Mouse (Mus musculus): ENCODE measurements at regions not wholly inside any gene's neighbourhood (a gene's known extent, or its start where the extent isn't known, plus 50 kb on each side); places are given as distances from the start of the nearest gene placed in this dataset.
A peak's percentile ranks its signal among the peaks of the same experiment; 100 is the strongest.
"Not testable (repeated sequence)": the region's sequence is repeated elsewhere in the genome, so short reads cannot be mapped to it uniquely, and the experiment has no call there.

DNA sequence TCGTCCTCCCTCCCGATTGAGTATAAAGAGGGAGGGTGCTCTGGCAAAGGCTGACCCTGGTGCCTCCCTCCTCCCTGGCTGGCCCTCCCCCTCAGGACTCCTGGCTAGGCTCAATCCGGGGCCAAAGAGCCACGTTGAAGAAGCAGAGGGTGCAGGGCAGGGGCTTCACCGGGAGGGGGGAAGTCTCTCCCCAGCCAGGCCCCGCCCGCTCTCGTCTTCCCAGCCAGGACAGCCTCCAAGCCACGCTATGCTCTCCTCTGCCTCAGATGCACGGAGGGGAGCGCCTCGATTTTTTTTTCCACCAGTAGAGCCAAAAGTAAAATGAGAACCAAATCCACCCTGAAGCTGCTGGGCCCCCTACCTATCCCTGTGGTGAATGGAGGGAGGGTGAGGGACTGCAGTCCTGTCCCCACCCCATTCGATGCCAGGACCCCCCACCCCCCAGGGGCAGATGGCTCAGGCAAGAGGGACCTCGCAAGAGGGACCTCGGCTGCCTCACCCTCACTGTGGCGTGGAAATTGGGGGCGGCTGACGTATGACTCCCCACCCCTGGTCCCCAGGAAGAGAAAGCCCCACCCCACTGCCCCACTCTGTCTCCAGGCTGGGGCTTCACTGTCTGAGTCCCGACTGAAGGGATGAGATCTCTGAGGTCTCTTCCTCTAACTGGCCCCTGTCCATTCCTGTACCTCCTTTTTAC lies 53.2 kb upstream of the Col1a1 start:
- no peak for DNase-seq

DNA sequence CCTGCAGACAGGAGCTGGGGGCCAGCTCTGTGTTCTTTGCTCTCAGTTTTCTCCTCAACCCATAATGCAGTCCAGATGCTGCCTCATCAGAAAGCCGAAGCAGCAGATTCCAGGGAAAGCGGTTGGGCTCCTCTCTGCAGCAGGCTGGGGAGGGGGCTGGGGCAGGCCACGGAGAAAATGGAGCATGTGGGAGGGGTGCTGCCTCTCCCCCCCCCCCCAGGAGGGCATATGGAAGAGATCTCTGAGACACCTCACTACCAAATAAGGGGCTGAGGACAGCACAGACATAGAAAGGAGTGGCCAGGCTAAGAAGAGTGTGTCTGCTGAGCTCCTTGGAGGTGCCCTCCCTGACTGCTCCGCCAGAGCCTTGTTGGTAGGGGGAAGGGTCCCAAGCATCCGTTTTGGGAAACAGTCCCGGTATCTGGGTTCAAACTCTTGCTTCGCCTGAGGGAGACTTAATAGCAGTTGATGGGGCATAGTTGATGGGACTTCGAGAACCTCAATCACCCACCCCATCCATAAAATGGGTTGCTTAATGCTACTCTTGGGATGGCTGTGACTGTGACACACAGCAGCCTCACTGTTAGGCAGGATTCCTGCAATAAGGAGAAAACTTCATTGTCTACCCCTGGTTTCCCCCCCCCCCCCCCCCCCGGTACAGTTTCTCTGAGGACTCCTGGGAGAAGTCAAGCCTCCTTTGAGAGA lies 53.9 kb upstream of the Col1a1 start:
- DNase-seq, result no peak

- no peak for DNase-seq
These were observed 54.9 kb upstream of the Col1a1 start for GRCm38 (mm10) chr11:94880896-94881840.

GRCm38 (mm10) chr11:94876707-94877106 lies 59.3 kb upstream of the Col1a1 start:
- DNase-seq, result no peak

GRCm38 (mm10) chr11:94875026-94875425 lies 61.0 kb upstream of the Col1a1 start:
- no peak for DNase-seq

DNA sequence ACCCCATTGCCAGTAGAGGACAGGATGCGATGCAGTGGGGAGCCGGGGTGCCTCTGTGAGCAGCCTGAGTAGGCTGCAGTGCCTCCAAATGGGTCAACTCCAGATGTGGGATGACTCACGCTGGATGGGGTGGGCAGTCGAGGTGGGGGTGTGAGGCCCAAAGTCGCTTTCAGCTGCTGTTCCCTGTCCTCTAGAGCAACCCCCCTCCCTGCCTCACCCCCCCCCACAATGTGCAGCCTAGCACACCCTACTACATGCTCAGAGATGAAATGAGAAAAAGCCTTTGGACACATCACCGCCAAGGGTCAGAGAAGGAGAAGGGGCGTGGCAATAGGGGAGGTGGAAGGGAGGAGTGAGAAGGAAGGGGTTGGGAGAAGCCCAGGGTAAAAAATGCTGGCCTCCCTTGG lies 61.9 kb upstream of the Col1a1 start:
- no peak for DNase-seq

- no peak for DNase-seq
These were observed 62.3 kb upstream of the Col1a1 start for GRCm38 (mm10) chr11:94873693-94874092.

GRCm38 (mm10) chr11:94872921-94873320 lies 63.1 kb upstream of the Col1a1 start:
- DNase-seq, result no peak

- DNase-seq, result peak; percentile 37
These were observed 65.7 kb upstream of the Col1a1 start for GRCm38 (mm10) chr11:94870341-94870740.

DNA sequence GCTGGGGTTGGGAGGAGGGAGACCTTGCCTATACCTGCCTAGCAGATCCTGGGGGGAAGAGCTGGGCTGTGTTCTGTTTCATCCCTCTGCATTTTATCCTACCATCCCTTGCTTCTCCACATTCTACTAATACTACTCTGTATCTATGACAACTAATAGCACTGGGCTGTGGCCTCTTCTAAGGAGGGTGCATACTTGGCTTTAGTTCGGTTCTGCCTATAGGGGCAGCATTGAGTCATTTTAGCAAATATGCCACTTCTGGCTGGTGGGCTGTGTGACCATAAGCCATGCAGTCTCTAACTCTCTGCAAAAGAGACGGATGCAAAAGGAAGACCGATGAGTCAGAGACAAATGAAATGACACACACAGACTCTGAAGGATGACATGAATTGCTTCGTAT lies 66.2 kb upstream of the Col1a1 start:
- DNase-seq, result not testable (repeated sequence)

DNA sequence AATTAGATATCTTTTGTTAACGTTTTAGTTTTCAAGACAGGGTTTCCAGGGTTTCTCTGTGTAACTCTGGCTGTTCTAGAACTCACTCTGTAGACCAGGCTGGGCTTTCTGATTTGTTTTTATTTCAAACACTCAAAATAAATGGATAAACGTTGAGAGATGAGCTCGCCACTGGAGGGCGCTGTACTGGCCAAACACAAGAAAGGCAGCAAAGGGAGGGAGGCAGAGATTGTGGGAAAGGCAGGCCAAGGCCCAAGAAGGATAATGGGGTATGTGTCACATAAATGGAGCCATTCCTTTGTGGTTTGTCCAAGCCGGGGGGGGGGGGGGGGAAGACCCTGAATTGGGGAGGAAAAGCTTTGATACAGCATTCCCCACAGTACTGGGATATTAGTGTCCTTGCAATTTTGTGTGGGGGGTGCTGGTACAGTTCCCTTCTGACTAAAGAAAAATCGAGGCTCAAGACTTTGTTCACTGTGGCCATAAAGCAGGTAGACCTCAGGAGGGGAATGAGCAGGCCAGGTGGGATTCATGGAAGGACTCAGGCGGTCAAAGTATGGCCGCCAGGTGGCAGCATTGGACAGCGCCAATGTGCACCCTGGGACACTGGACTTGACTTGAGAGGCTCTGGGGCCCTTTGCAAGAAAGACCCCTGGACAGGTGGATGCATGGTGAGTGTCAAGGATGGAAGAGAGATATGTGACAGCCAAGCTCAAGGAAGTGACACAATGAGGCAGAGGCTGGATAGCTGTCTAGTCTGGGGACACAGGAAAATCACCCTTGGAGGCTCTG lies 69.7 kb upstream of the Col1a1 start:
- peak; percentile 69 for DNase-seq

DNA sequence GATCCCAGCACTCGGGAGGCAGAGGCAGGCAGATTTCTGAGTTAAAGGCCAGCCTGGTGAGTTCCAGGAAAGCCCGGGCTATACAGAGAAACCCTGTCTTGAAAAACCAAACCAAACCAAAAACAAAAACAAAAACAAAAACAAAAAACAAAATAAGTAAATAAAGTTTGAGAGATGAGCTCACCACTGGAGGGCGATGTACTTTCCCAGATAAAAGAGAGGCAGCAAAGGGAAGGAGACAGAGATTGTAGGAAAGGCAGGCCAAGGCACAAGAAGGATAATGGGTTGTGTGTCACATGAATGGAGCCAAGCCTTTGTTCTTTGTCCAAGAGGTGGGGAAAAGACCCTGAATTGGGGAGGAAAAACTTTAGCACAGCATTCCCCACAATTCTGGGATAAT lies 67.6 kb upstream of the Tmem92 start:
- no peak for DNase-seq

DNA sequence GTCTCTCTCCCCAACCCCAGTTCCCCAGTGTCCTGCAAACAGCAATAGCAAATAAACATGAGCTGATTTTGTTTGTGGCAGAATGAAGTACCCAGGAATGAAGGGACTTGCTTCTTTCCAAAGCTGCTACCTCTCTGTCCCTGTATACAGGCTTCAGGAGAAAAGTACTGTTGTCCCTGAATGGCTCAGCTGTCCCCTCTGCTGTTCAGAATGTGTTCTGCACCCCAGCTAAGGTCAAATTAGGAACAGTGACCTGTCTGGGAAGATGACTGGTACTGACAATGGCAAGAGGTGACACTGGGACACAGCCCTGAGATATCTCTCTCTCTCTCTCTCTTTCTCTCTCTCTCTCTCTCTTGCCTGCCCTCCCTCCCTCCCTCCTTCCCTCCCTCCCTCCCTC lies 56.6 kb upstream of the Tmem92 start:
- no peak for DNase-seq

DNA sequence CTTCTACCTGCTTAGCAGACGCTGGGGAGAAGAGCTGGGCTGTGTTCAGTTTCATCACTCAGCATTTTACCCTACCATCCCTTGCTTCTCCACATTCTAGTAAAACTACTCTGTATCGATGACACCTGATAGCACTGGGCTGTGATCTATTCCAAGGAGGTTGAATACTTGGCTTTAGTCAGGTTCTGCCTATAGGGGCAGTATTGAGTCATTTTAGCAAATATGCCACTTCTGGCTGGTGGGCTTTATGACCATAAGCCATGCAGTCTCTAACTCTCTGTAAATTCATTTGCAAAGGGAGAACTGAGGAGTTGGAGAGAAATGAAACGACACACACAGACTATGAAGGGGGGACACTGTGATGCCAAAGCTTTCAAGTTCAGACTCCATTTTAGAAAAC lies 55.6 kb upstream of the Tmem92 start:
- no peak for DNase-seq

- no peak for DNase-seq
These were observed 53.8 kb upstream of the Tmem92 start for GRCm38 (mm10) chr11:94836347-94836746.

DNA sequence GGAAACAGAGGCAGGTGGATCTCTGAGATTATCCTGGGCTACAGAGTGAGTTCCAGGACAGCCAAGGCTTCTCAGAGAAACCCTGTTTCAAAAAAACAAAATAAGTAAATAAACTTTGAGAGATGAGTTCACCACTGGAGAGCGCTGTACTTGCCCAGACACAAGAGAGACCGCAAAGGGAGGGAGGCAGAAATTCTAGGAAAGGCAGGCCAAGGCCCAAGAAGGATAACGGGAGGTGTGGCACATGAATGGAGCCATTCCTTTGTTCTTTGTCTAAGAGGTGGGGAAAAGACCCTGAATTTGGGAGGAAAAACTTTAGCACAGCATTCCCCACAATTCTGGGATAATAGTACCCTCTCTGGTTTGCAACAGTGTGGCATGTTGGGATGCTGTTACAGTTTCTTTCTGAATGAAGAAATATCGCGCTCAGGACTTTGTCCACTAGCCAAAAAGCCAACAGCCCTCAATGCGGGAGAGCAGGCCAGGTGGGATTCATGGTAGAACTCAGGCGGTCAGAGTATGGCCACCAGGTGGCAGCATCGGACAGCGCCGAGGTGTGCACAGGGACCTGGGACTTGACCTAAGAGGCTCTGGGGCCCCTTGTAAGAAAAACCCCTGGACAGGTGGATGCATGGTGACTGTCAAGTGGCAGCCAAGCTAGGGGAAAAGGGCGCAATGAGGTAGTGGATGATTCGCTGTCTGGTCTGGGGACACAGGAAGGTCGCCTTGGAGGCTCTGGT lies 49.9 kb upstream of the Tmem92 start:
- peak; percentile 19 for DNase-seq

Data from cerebellum, adult 9-11 months (tissue).